Mouse (Mus musculus): ENCODE data around the gene Mdga2.

The Mdga2 gene

GRCm38 (mm10) chr12:66679558-66679957, 542.8 kb downstream of the Mdga2 start:
- DNase-seq, result no peak

GRCm38 (mm10) chr12:66648605-66649552, 573.5 kb downstream of the Mdga2 start:
- DNase-seq, result no peak

GRCm38 (mm10) chr12:66640408-66640807, 581.9 kb downstream of the Mdga2 start:
- DNase-seq, result no peak

- DNase-seq, result no peak
These were observed 602.4 kb downstream of the Mdga2 start for GRCm38 (mm10) chr12:66619944-66620343.

- no peak for DNase-seq
These were observed 630.6 kb downstream of the Mdga2 start for GRCm38 (mm10) chr12:66591617-66592230.

- DNase-seq, result no peak
These were observed 657.0 kb downstream of the Mdga2 start for GRCm38 (mm10) chr12:66565396-66565795.

GRCm38 (mm10) chr12:66556846-66557245, 665.5 kb downstream of the Mdga2 start:
- no peak for DNase-seq

- DNase-seq, result no peak
These were observed 666.0 kb downstream of the Mdga2 start for GRCm38 (mm10) chr12:66556178-66556820.

- DNase-seq, result no peak
These were observed 697.4 kb downstream of the Mdga2 start for GRCm38 (mm10) chr12:66524973-66525372.

GRCm38 (mm10) chr12:66499258-66499657, 723.1 kb downstream of the Mdga2 start:
- DNase-seq, result no peak

- DNase-seq, result no peak
These were observed 751.5 kb downstream of the Mdga2 start for GRCm38 (mm10) chr12:66470868-66471267.

- DNase-seq, result no peak
These were observed 752.0 kb downstream of the Mdga2 start for GRCm38 (mm10) chr12:66470243-66470863.

- DNase-seq, result no peak
These were observed 756.8 kb downstream of the Mdga2 start for GRCm38 (mm10) chr12:66465516-66465915.

GRCm38 (mm10) chr12:66443340-66443739, 779.0 kb downstream of the Mdga2 start:
- DNase-seq, result no peak
